Mouse (Mus musculus) kidney, postnatal 36 days (tissue): Measurements from ENCODE around the gene Cd300e.
A peak's percentile ranks its signal among the peaks of the same experiment; 100 is the strongest.
"Not testable (repeated sequence)": the region's sequence is repeated elsewhere in the genome, so short reads cannot be mapped to it uniquely, and the experiment has no call there.

ENCODE experiments used
- DNase-seq, 2 experiments: peaks; one replicate each; pipeline ENCODE4 v3.0.0; 2021 to 2022; ENCODE audit warnings: mixed read lengths in 2 of 2

Cd300e gene

DNA sequence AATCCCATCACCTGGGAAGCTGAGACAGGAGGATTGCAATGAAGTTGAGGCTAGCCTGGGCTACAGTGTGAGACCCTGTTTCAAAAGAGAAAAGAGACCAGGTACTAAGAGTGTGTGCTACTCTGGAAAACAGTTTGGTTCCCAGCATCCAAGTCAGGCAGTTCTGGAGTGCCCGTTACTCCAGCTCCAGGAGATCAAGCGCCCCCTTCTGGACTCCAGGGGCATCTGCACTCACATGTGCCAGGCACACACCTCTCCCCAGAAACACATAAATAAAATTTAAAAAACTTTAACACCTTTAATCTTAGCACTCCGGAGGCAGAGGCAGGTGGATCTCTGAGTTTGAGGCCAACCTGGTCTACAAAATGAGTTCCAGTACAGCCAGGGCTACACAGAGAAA is 19.4 kb upstream of the Cd300e start:
- DNase-seq = no peak

DNA sequence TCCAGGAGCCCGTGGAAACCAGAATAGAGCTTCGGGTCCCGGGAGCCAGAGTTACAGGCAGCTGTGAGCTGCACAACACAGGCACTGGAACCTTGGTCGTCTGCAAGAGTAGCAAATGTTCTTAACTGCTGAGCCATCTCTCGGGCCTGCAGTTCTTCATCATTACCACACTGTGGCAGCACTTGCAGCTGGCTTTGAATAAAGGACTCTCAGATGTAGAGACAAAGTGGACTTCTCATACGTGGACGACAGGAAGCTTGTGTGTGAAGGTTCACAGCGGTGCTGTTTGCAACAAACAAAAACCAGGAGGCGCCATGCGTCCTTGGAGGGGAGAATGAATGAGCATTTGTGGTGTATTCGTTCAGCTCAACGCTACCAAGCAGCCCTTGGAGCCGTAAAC is 18.9 kb upstream of the Cd300e start:
- peak; percentile 54 to 61 for DNase-seq

DNA sequence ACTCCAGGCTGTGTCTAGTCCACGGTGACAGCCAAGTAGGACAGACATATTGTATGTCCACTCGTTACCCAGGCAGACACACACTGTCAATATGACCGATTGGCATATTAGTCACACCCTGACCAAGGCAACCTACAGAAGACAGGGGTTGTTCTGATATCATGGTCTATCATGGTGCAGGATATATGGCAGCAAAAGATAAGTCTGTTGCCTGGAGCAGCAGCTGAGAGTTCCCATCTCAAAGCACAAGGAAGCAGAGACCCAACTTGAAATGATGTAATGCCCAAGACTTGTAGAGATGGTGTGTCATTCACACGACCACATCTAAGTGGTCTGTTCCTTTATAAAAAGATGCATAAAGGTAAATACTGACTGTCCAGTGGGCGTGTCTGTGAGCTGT is 16.7 kb upstream of the Cd300e start:
- DNase-seq = no peak

DNA sequence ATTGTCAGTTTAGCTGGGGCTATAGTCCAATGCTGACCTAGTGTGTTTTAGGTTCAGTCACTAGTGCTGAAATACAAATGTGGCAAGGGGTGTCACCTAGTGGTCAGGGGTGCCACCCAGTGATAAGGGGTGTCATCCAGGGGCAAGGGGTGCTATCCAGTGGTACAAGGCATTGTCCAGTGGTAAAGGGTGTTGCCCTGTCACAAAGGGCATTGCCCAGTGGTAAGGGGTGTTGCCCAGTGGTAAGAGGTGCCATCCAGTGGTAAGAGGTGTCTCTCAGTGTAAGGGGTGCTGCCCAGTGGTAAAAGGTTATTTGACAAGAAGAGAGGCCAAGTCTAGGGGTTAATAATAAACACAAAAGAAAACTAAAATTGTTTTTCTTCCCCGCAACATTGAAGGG is 15.5 kb upstream of the Cd300e start:
- no peak for DNase-seq

DNA sequence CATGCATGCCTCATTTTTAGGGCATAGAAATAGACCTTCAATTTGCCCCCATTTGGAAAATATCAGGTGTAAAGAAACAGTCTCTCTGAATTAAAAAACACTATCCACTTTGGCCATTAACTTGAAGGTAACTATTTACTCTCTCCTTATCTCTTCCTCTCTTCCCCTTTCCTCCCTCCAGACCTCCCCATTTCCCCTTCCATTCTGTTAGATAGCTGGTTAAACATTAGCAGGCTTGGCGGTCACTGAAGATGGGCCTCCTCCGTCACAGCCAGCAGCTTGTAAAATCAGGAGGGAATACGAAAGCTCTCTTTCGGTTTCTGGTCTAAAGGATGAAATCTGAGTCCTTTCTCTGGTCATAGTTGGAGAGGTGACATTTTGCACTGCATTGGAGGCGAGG is 13.9 kb upstream of the Cd300e start:
- DNase-seq = no peak

DNA sequence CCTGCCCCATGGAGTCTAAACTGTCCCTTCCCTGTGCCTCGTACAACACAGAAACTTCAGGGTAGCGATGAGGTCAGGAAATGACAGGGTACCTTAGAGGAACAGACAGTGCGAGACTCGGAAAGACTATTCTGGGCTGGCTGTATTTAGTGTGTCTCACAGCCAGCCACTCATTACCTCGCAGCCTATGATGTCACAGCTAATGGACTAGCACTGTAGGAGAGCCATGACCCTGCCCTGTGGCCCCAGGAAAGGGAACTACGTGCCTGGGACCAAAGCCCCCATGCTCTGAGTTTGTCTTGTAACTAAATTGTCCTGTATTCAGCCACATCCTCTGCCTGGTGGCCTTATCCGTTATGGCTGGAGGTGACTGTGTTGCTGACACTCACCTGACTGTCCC is 13.4 kb upstream of the Cd300e start:
- peak in 1 of 2 experiments; percentile 17 for DNase-seq

DNA sequence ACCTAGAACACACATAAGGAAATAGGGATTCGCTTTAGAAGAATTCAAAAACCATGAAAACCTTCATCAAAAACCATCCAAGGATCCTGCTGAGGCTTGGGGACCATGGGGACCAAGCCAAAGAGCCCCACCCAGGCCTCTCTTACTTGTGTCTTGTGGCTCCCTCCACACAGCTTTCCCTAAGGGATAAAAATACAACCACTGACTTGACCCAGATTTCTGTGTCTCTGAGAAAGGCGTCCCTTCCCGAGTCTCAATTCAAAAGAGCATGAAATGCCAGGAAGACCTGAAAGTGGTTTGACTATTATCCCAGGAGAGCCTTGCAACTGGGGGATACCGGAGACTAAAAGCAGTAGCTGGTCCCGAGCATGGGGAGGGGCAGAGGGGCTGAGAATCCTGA is 11.0 kb upstream of the Cd300e start:
- no peak for DNase-seq

DNA sequence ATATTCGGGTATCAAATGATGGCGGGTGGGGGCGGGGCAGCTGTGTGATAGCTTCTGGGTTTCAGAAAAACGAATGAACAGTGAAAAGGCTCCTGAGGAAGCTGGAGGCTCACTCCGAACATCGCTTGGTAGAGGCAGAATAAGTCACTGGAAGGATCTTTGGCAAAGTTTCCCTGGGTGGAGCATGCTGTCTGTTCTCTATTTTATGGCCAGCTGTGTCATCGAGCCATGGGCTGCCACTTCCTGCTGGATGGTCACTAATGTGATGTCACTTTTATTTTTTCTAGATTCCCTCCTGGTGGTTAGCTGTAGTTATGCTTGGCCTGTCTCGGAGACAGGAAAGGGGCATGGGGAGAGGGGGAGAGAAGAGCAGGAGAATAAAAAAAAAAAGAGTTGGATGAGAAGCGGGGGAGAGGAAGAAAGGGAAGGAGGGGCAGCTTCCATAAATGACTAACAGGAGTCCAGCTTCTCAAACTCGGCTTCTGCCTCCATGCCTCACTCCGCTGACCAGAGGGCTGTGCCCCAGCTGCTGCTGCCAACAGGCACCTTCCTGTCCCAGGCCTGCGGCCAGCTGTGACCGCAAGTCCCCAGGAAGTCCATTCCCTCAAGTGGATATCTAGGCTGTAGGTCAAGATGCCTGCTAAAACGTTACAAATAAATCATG is 9.8 kb upstream of the Cd300e start:
- peak; percentile 49 to 69 for DNase-seq

DNA sequence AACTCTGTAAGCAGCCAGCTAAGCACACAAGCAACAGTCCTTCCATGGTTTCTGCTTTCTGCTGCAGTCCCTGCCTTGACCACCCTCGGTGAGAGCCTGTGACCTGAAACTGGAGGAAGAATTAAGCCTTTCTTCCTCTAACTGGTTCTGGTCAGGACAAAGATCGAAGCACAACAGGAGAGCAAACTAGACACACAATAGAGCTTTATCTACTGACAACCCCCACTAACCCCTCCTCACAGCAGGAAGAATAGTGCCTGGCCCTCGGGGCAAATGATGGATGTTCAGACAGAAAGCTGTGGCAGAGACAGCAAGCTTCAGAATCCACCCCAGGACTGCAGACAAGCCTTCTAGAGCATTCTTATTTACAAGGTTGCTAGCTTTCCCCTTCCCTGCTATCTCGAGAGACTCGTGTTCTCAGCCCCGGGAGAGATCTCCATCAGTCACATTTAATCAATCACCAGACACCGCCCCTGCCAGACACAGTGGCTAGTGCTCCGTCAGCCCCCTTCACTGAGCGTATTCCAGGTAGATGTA is 9.1 kb upstream of the Cd300e start:
- DNase-seq = no peak

DNA sequence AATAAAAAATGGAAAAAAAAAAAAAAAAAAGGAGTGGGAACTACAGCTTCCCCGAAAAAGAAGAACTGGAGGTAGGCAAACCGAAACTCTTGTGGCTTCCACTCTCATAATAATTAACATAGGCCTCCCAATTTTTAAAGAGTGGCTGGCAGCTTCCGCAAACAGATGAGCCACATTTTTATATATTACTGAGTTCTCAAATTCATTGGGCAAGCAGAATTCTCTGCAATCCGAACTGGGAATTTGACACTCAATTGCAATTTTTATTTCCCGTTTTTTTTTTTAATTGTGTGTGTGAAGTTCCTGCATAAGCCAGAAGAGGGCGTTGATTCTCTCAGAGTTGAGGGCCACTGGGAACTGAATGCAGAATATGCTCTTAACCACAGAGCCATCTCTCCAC is 4.8 kb upstream of the Cd300e start:
- no peak for DNase-seq

DNA sequence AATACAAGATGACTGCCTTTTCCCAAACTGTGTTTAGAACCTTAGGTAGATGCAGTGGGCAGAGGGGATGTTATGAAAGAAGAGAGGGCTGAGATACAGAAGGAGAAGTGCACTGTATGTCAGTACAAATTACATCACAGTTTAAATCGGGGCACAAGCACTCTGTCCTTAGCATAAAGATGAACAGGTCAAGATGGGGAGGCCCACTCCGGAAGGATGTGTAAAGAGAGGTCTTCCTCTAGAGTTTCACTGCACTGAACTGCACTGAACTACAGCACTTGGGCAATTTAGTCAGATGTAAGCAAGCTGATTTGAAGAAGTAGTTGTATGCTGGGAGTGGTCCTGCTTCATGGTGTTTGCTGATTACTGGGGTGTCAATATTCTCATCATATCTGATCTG is 2.2 kb downstream of the Cd300e start:
- no peak for DNase-seq

DNA sequence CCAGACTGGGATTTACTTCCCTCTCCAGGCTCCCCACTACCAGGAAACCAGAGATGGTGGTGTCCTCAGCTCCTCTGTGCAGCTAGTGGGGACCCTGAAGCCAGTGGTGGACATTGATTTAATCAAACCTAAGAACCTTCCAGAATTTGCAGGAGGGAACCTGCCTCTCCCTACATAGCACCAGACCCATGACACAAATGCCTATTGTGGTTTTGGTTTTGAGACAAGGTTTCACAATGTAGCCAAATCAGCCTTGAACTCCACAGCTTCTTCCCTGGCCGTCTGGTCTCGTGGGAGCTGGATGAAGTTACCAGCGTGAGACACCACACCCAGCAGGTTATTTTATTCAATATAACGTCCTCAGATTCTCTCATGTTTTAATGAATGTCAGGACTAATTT is 3.3 kb downstream of the Cd300e start:
- DNase-seq = no peak

DNA sequence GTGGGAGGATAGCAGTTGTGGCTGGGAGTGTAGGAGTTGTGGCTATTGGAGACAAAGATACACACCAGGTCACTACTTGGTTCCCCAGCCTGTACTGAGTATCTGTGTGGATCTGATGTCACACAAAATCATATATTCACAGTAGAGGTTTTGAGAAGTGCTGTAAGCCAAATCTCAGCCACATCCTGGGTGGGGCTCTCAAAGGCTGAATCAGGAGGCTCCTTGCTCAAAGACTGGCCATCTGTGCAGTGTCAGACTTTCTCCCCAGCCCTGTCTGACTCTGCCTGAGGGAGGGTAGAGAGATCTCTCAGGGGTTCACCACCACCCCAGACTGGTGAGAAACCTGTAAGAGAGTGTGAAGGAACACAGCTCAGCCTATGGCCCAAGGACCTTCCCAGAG is 7.4 kb downstream of the Cd300e start:
- DNase-seq = no peak

DNA sequence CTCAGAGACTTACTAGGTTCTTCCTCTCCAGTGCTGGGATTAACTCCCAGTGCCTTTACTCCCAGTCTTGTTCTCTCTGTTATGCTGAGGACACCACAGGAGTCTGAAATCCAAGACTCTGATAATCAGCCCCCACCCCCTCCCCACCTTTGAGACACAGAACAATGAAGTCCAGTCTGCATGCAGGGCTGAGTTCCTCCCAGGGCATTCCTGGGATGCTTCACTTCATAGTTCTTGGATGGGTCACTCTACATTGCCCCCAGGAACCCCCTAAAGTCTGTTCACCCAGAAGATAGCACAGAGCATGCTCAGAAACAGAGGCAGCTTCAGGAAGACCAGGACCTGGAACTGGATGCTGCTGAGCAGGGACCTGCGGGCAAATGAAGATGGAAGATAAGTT is 9.0 kb downstream of the Cd300e start:
- no peak for DNase-seq

DNA sequence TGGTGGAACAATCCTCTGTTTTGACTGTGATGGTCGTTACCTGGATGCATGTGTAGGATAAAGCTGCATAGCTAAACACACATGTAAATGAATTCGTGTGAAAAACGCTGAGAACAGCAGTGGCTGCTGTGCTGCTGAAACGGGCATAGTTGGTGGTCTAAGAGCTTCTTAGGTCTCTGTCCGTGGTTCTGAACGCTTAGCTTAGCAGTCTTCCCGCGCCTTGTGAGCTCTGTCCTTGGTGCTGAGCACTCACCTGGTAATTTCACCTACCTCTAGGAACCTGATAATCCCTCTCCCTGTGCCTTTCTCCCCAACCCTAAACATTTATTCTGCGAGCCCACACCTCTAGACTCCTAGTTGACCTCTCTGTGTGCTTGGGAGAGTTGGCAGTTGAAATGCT is 9.8 kb downstream of the Cd300e start:
- peak; percentile 49 to 77 for DNase-seq

DNA sequence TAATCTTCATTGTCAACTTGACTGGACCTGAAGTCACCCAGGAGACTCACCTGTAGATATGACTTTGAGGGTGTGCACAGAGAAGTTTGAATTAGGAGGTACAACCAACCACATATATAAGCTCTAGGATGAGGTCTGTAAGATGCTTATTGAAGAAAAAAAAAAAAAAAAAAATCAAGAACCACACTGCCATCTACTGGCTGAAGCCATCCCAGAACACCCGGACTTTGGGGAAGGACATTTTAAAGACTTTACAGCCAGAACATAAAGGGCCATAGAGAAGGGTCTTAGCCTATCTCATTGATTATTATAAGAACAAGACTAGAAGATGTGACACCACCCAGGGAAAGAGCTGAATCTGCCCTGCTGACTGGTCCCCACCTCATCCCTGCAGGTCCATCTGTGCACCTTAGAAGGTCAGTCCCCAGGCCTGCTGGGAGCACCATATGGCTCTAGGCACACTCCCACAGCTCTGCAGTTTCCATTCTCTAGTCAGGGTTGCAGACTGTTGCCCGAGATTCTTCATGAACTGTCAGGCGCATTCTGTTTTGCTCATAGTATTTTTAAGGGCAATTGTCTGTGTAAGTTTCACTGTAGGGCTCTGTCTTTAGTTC is 12.6 kb downstream of the Cd300e start:
- DNase-seq = peak in 1 of 2 experiments; percentile 9

DNA sequence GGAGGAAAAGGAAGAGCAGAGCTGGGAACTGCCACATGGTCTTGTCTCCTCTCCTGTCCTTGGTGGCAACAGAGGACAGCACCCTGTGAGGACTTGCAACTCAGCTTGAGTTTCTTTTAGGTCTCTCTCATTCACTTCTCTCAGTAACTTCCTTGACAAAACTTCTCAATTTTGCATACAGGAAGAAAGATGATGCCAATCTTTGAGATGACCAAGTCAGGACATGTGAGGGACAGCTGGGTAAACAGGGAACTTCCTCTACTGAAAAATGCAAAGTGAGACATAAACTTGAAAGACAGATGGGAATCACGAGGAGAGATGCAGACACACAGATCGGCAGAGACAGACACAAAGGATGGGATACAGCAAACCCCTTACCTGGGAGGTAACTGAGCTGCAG is 13.7 kb downstream of the Cd300e start, which contains the start of gene Cd300ld3:
Gene Cd300ld3, minus strand, starts transcription at position 151 of the 400 bp plus-strand sequence.
- no peak for DNase-seq

DNA sequence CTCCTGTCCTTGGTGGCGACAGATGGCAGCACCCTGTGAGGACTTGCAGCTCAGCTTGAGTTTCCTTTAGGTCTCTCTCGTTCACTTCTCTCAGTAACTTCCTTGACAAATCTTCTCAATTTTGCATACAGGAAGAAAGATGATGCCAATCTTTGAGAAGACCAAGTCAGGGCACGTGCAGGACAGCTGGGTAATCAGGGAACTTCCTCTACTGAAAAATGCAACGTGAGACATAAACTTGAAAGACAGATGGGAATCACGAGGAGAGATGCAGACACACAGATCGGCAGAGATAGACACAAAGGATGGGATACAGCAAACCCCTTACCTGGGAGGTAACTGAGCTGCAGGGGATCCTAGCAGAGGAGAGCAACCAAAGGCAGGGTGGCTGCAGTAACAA is 24.3 kb downstream of the Cd300e start, which contains the start of gene Cd300ld5:
Gene Cd300ld5, minus strand, starts transcription at position 101 of the 400 bp plus-strand sequence.
- DNase-seq = not testable (repeated sequence)

DNA sequence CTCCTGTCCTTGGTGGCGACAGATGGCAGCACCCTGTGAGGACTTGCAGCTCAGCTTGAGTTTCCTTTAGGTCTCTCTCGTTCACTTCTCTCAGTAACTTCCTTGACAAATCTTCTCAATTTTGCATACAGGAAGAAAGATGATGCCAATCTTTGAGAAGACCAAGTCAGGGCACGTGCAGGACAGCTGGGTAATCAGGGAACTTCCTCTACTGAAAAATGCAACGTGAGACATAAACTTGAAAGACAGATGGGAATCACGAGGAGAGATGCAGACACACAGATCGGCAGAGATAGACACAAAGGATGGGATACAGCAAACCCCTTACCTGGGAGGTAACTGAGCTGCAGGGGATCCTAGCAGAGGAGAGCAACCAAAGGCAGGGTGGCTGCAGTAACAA is 35.1 kb downstream of the Cd300e start, which contains the start of gene Cd300ld4:
Gene Cd300ld4, minus strand, starts transcription at position 101 of the 400 bp plus-strand sequence.
- not testable (repeated sequence) for DNase-seq

DNA sequence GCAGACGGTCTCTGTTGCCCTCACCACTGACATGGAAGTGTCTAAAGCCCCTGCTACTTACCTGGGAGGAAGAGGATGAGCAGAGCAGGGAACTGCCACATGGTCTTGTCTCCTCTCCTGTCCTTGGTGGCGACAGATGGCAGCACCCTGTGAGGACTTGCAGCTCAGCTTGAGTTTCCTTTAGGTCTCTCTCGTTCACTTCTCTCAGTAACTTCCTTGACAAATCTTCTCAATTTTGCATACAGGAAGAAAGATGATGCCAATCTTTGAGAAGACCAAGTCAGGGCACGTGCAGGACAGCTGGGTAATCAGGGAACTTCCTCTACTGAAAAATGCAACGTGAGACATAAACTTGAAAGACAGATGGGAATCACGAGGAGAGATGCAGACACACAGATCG is 45.9 kb downstream of the Cd300e start, which contains the start of gene Cd300ld2:
Gene Cd300ld2, minus strand, starts transcription at position 101 of the 400 bp plus-strand sequence.
- not testable (repeated sequence) for DNase-seq

DNA sequence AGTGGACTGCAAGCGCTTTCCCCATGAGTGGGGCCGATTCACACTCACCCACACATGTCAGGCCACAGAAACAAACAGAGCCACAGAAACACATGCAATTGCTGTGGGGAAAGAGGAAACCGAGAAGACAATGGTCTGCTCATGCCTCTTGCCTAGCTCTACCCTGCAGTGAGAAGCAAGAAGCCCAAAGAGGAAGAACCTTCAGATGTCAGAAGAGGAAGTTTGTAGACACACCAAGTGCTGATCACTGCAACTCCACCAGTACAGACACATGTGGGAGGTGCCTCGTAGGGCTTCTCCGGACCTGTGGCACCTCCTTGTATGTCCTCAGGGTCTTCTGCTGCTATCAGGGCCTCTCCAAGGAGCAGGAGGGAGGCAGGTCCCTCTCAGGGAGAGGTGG is 57.9 kb downstream of the Cd300e start:
- no peak for DNase-seq
